Mouse (Mus musculus) stomach, postnatal 0 days (tissue): ENCODE data around the gene Eml5.

Experiments
- CTCF ChIP-seq: IDR thresholded peaks from 2 replicates; pipeline ENCODE4 v1.5.1; 2016; ENCODE audit warnings: antibody characterized with exemption, low read depth, mild to moderate bottlenecking, moderate library complexity
- EP300 ChIP-seq: optimal IDR thresholded peaks from 2 replicates; pipeline ENCODE3; 2016; ENCODE audit warnings: antibody characterized with exemption

DNA sequence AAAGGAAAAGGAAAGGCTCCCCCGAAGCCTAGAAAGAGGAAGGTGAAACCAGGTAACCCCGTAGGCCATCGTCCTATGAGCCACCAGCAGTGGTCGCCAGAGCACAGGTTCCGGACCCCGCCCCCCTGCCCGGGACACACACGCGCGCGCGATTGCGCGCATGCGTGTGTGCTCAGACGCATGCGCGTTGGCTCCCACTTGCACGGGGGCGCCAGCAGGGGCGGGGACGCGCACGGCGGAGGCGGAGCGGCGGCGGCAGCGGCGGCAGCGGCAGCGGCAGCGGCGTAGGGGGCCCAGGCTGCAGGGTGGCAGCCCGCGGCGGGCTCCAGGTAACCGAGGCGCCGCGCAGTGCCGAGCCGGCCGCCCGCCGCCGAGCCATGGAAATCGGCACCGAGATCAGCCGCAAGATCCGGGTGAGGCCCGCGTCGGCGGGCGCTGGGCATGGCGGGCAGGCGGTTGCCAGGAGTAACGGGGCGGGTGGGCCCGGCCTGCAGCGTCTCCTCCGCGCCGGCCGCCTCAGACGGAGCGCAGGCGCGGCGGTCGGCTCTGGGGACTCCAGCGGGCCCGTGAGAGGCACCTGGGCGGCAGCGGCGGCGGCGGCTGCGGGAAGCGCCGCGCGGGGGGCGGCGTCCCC, 154.4 kb downstream of the Eml5 start, which contains the start of gene Zc3h14:
- peak; percentile 82 for TF ChIP-seq CTCF
- TF ChIP-seq EP300 = no peak
